Mouse (Mus musculus): Measurements from ENCODE around the gene Emp2. TPM values are rescaled to one million over a fixed set of nuclear protein-coding genes. Genes with fewer than 3 reads are reported as not detected.

Emp2 gene
- total RNA-seq, 2 experiments from 2014 or later, result 5.5 to 8.4 TPM

DNA sequence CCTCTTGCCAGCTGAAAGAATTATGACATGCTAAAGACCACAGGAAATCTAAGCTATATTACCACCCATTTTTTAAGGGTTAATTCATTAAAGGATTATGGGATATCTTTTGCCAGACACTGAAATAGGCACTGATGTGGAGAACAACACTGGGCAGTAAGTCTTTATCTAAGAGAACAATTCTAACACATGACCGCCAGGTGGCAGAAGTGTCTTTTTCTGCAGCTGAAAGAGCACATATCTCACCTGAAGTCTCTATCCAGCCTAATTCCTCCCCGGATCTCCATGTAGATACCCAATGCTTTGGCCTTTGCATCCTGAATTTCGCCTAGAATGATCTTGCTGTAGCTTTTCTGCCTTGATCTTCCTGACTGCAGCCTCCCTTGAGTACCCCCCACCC lies 41.5 kb downstream of the Emp2 start:
- peak; percentile 33 to 36 for DNase-seq (ENCODE audit: low spot score in 2 of 2)

DNA sequence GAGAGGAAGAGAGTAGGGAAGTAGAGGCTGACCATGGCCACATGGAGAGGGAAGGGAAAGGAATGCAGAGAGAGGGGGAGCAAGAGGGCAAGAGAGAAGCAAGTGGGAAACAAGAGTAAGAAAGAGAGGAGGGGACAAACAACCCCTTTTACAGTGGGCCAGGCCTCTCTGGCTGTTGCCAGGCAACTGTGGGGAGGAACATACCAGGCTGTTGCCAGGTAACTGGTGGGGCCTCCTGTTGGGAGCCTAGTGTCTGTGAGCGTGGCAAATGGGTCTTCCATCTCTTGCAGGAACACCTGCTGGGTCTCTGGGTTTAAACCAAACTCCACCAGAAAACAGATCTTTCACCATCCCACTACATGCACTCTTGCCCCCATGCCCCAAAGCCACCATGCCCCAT lies 59.8 kb downstream of the Emp2 start:
- no peak for DNase-seq (ENCODE audit: low spot score in 2 of 2)

DNA sequence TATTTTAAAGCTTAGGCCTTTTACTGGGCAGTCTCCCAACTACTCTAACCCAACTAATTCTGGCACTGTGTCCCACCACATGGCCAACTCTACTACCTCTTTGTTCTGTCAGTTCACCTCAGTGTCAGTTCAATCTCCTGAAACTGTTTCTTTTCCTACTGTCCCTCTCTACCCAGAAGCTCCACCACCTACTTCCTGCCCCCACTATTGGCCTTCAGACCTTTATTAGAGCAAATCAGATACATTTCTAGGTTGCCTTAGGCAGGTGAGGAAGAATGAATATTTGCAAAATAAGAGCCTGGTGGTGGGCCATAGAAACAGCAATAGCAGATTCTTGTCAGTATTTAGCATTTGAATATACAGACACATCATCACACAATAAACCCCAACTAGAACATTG lies 77.2 kb downstream of the Emp2 start:
- no peak for DNase-seq (ENCODE audit: low spot score in 2 of 2)

Small RNA genes lying within 50 kb of the gene (microRNA-seq; reads per million reads assigned to microRNA genes)
- gene Gm22932 (ENCODE audit: borderline number of aligned reads in 2 of 2), result 0 reads per million in 2 experiments

Other genes with a start within 250 kb of the Emp2 start
- not detected for gene Rpl39l, start 143.7 kb downstream of the Emp2 start, total RNA-seq (2021)
- gene Atf7ip2, start 121.3 kb downstream of the Emp2 start, total RNA-seq (2021), result under 1 TPM; 0.29 to 0.99 TPM
- not detected for gene Tekt5, start 81.5 kb upstream of the Emp2 start, total RNA-seq (2021)
- 10 to 100 TPM; 22.3 to 26.0 TPM for gene Nubp1, start 98.0 kb upstream of the Emp2 start, total RNA-seq (2021)
- 1 to 10 TPM; 1.1 to 3.0 TPM for gene Tvp23a, start 133.4 kb upstream of the Emp2 start, total RNA-seq (2021)
- gene Ciita, start 166.1 kb upstream of the Emp2 start, total RNA-seq (2021), result 1 to 10 TPM; 1.6 to 6.6 TPM
- 10 to 100 TPM; 20.2 to 25.8 TPM for gene Dexi, start 229.1 kb upstream of the Emp2 start, total RNA-seq (2021)
- gene Clec16a, start 231.4 kb upstream of the Emp2 start, total RNA-seq (2021), result 10 to 100 TPM; 47.4 to 52.2 TPM

Data from adrenal gland, adult 18-20 months (tissue).